Mouse (Mus musculus) embryo, embryonic 9.5 days (tissue): ENCODE measurements around the gene Erich3.
A peak's percentile ranks its signal among the peaks of the same experiment; 100 is the strongest.
"Not testable (repeated sequence)": the region's sequence is repeated elsewhere in the genome, so short reads cannot be mapped to it uniquely, and the experiment has no call there.

Source experiments
- DNase-seq: peaks from one replicate; pipeline ENCODE4 v3.0.0-alpha.2; 2017; ENCODE audit errors: extremely low spot score

The Erich3 gene

DNA sequence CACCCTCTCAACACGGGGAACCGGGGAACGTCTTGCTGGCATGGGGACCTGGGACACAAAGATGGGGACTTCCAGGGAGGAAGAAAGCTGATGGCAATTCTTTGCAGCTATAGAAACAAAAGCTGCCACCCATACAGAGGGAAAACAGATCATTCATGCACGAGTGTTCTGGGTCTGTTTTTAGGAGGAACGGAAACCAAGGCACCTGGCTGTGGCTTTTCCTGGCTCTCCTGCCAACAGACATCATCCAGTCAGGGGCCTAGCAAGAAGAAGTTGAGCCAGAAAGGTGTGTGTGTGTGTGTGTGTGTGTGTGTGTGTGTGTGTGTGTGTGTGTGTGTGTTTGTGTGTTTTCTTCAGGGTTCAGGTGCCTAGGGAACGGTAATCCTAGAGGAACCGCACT is at the start of gene Erich3:
Erich3 (plus strand) TSS at position 315 of the 400 bp plus-strand sequence.
- no peak for DNase-seq

- no peak for DNase-seq
Observed at GRCm38 (mm10) chr3:154614771-154615170, 48.9 kb upstream of the Erich3 start.

GRCm38 (mm10) chr3:154615304-154615703 is 48.4 kb upstream of the Erich3 start:
- no peak for DNase-seq

GRCm38 (mm10) chr3:154616106-154616505 is 47.6 kb upstream of the Erich3 start:
- no peak for DNase-seq

DNA sequence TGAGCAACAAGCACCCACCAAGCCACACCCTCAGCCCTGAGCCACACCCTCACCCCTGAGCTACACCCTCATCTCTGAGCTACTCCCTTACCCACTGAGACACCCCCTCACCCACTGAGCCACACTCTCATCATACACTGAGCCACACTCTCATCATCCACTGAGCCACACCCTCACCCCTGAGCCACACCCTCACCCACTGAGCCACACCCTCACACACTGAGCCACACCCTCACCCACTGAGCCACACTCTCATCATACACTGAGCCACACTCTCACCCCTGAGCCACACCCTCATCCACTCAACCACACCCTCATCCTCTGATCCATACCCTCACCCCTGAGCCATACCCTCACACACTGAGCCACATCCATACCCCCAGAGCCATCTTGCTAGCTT is 35.4 kb upstream of the Erich3 start:
- no peak for DNase-seq

DNA sequence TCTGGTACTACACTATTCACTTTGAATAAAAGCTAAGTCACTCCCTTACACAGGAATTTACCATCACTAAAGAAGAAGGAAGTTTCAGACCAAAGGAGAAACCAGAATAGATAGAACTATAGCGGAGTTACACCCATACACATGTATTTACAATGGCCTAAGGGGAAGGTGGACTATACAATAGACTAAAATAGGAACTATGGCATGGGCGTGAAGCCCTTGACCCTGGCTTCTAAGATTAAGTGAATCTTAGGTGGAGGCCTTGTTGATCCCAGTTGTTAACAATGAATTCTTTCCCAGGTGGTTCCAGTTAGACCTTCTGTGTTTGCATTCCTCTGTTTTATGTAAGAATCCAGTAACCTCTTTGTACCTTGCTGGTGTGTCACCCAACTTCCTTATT is 32.4 kb upstream of the Erich3 start:
- DNase-seq, result not testable (repeated sequence)

GRCm38 (mm10) chr3:154633091-154633490 is 30.6 kb upstream of the Erich3 start:
- DNase-seq, result no peak

DNA sequence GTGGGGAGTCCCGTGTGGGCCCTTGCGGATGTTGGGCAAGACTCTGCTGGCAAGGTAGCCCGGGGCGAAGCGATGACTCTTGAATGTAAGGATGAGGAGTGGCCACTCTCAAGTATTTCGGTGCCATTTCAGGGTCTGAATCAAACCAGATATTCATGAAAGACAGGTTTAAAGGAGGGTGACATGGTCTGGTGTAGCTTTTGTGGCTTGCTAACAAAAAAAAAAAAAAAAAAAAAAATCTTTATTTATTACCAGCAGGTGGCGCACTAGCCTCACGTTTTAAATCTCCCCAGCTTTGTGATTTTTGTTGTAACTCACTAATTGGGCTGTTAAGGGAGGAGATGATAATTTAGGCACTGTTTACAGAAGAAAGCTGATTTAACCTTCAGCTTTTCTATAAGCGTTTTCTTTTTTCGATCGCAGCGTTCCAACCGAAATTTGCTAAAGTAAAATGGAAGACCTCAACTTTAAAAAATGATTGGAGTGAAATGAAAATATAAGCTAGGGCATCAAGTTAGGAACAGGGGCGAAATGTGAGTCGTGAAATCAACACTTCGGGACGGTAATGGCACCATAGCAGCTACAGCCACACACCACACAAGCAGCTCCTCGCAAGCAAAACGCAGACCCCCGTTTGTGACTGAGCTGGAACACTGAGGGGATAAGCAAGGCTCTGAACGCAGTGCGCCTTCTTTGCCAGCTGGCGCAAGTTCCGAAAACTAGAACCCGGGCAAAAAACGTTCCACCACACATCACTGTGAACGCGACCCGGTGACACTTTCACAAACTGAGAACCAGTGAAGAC is 16.8 kb upstream of the Erich3 start:
- DNase-seq, result no peak

DNA sequence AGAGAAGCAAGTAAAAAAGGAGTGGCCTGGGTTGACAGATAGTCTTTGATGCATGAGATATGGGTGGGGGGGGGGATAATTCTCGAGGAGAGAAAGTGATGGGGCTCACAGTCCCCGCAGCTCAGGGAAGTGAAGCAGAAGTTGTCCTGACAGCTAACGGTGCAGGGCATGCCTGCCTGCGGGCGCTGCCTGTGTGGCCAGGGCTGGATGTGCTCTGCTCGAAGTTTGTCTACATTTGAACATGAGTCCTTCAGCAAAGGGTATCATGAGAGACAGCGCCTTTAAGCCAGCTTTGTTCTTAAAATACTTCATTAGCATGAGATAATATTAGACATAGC is 16.2 kb upstream of the Erich3 start:
- no peak for DNase-seq

- no peak for DNase-seq
Observed at GRCm38 (mm10) chr3:154649411-154650285, 14.0 kb upstream of the Erich3 start.

GRCm38 (mm10) chr3:154651192-154651821 is 12.4 kb upstream of the Erich3 start:
- DNase-seq, result no peak

- peak; percentile 83 for DNase-seq
Observed at GRCm38 (mm10) chr3:154652581-154653420, 10.9 kb upstream of the Erich3 start.

- no peak for DNase-seq
Observed at GRCm38 (mm10) chr3:154653454-154653853, 10.2 kb upstream of the Erich3 start.

- no peak for DNase-seq
Observed at GRCm38 (mm10) chr3:154654284-154654683, 9.4 kb upstream of the Erich3 start.

- no peak for DNase-seq
Observed at GRCm38 (mm10) chr3:154654901-154655300, 8.8 kb upstream of the Erich3 start.

- DNase-seq, result no peak
Observed at GRCm38 (mm10) chr3:154655711-154656110, 7.9 kb upstream of the Erich3 start.

- DNase-seq, result peak; percentile 44
Observed at GRCm38 (mm10) chr3:154663976-154664581, 420 bp downstream of the Erich3 start.

DNA sequence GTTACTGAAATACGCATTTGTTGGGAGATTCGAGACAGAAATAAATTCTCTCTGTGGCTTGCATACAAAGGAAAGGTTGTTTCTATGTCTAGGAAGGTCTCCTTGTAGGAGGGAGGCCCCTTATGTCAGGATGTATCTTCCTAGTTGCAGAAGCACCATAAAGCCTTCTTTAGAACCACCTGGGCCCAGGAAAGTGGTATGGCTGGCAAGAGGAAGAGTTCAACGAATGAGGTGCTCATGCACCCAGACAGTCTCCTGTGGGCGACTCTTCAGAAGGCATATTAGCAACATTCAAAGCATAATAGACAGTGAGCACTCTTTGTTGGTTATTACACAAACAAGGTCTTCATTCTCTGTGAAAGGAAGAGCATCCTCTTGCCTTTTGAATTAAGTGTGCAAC is 977 bp downstream of the Erich3 start:
- DNase-seq, result no peak

DNA sequence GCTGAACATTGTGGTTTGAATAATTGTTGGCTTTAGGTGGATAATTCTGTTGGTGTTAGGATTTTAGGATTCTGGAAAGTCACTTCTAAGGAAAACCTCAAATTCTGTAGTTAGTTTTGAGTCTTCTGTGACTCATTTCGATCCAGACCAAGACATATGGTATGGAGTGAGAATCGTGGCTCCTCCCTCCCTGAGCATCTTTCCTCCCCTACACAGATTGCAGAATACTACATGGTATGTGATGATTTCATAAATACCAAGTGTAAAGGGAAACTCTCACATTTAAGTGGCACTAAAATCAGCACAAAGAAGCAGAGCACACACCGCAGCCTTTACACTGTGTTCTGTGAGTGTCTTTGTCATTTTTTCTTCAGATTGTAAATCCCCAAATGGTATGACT is 4.8 kb downstream of the Erich3 start:
- DNase-seq, result no peak

DNA sequence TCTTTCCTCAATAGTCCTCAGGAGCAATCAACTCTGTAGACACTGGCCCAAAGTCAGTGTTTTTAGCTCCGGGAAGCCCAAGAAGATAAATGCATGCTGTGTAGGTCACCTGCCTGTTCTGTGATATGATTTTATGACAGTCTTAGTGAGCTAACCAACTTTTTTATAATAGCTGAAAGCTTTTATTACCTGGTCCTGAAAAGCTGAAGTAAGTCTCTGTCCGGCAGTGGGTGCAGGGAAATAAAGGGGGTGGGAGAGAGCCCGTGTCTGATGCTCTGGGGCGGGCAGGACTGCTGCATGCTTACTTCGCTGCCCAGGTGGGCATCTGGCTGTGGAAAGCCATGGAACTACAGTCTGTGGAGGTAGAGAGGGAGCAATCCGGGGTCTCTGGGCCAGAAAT is 6.9 kb downstream of the Erich3 start:
- no peak for DNase-seq

DNA sequence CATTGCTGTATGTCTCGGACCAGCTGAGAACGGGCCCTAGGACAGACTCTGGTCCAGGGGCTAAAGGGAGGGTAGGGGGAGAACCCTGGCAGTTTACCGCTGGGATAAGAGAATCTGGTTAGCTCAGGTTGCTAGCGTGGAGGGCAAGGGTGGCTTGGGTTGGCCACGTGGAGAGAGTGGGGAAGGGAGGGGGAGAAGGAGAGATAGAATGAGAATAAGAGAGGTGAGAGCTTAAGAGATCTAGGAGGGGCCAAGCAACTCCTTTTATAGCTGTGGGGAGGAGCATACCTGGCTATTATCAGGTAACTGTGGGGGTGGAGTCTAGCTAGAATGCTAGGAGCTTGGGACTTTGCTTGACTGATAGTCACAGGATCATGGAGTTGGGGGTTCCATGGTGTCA is 7.4 kb downstream of the Erich3 start:
- no peak for DNase-seq
